Mouse (Mus musculus): ENCODE data around the gene Cyp4a14. TPM values are rescaled to one million over a fixed set of nuclear protein-coding genes. Genes with fewer than 3 reads are reported as not detected.

The Cyp4a14 gene
- polyA plus RNA-seq, 1 experiment, result not detected

DNA sequence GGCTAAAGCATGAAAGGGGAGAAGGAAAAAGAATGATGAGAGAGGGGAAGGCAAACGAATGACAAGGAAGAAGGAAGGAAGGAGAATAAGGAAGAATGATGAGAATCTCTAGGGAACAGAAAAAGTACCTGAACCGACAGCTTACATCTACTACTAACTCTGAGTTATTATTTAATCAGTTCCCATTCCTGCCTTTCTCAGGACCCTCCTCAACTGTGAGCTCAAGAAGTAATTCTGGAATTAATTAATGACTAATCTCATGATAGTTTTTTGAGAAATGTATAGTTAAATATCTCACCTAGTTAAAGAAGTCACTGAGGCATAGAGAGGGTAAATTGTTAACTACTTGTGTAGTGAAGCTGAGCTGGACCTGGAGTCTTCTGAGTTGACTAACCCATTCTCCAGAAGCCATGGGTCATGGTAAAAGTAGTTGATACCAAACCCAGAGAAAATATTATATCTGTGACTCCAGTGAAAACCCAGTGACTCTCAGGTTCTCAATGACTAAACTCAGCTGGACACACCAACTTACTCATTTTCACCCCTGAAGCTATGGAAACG, 45.3 kb downstream of the Cyp4a14 start:
- no peak for TF ChIP-seq POLR2A (IDR thresholded peaks at IDR 0.05; ENCODE audit: borderline replicate concordance, low read depth, low read length)
- no peak for TF ChIP-seq CTCF (IDR thresholded peaks at IDR 0.05; ENCODE audit: low read depth, low read length)
- H3K4me3 ChIP-seq (ENCODE audit: insufficient read depth, low read length), result no peak overlapping the region
- H3K27ac ChIP-seq (ENCODE audit: insufficient read depth, low read depth, low read length), result no peak overlapping the region
- H3K4me1 ChIP-seq (ENCODE audit: control insufficient read depth, insufficient read depth, low read length), result no peaks in the 10 kb centered on the region

Other genes with a start within 250 kb of the Cyp4a14 start
- not detected in 2 replicates for gene Cyp4a12a, start 197.1 kb downstream of the Cyp4a14 start, polyA plus RNA-seq (2012; ENCODE audit: insufficient read depth, insufficient read length, missing spikeins)
- gene Cyp4a12b, start 84.5 kb downstream of the Cyp4a14 start, polyA plus RNA-seq (2012; ENCODE audit: insufficient read depth, insufficient read length, missing spikeins), result not detected in 2 replicates
- not detected in 2 replicates for gene Cyp4a30b, start 43.5 kb downstream of the Cyp4a14 start, polyA plus RNA-seq (2012; ENCODE audit: insufficient read depth, insufficient read length, missing spikeins)
- gene Cyp4a10, start 22.1 kb upstream of the Cyp4a14 start, polyA plus RNA-seq (2012; ENCODE audit: insufficient read depth, insufficient read length, missing spikeins), result not detected in 2 replicates
- not detected in 2 replicates for gene Cyp4a31, start 67.5 kb upstream of the Cyp4a14 start, polyA plus RNA-seq (2012; ENCODE audit: insufficient read depth, insufficient read length, missing spikeins)
- not detected in 2 replicates for gene Cyp4a32, start 104.8 kb upstream of the Cyp4a14 start, polyA plus RNA-seq (2012; ENCODE audit: insufficient read depth, insufficient read length, missing spikeins)
- not detected in 2 replicates for gene Cyp4b1, start 151.6 kb upstream of the Cyp4a14 start, polyA plus RNA-seq (2012; ENCODE audit: insufficient read depth, insufficient read length, missing spikeins)
- gene Efcab14, start 241.6 kb upstream of the Cyp4a14 start, polyA plus RNA-seq (2012; ENCODE audit: insufficient read depth, insufficient read length, missing spikeins), result 30.9 and 42.8 TPM in 2 replicates